Mouse (Mus musculus) testis, adult 2 months (tissue): ENCODE data around the gene Dcp1b.

Experiments used
- CTCF ChIP-seq: fragments of 200-500 bp; IDR thresholded peaks from 2 replicates; pipeline ENCODE4 v1.5.1; 2012; ENCODE audit warnings: low read depth, mild to moderate bottlenecking, inconsistent platforms, low read length, moderate library complexity; ENCODE audit not compliant: control insufficient read depth, insufficient read depth, insufficient replicate concordance
- POLR2A ChIP-seq: fragments of 200-500 bp; IDR thresholded peaks from 2 replicates; pipeline ENCODE4 v1.6.1; 2012; ENCODE audit warnings: low read depth, mild to moderate bottlenecking, inconsistent platforms, low read length, moderate library complexity; ENCODE audit not compliant: control insufficient read depth

DNA sequence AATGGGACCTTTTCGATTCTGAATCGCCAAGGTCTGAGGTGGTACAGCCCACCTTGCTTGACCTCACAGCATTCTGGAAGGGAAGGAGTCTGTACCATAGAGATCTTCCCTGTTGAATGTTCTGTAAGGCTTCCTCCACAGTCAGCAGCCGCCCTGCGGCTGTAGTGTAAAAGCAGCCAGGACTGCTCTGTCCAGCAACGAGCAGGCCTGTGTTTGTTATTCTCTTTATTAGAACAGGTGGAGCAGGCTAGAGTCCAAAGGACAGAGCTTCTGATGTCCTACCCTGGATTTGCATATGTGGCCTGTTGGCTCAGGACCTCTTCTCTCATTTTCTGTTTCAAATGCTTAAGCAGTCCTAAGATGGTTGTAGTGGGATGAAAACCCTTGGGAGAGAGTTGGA lies 25.3 kb downstream of the Dcp1b start:
- TF ChIP-seq POLR2A (no peak), CTCF (no peak)
